Mouse (Mus musculus): Measurements from ENCODE around the gene Usp24. TPM values are rescaled to one million over a fixed set of nuclear protein-coding genes. Genes with fewer than 3 reads are reported as not detected.

Gene Usp24
- total and polyA plus RNA-seq, 3 experiments = 27.0 to 40.8 (median 31.9) TPM

GRCm38 (mm10) chr4:106454541-106454940 lies 138.5 kb downstream of the Usp24 start:
- H3K4me3 ChIP-seq (ENCODE audit: control insufficient read depth in 1 of 2, insufficient read depth in 1 of 2, low read depth in 2 of 2, low read length in 2 of 2) = no peak overlapping the region
- H3K9me3 ChIP-seq (replicated peaks; ENCODE audit: insufficient read depth, low read length) = no peaks in the 10 kb centered on the region
- no peak overlapping the region for H3K9ac ChIP-seq (ENCODE audit: control insufficient read depth, low read depth, low read length, poor library complexity, severe bottlenecking)
- no peak for TF ChIP-seq ZKSCAN1 (IDR thresholded peaks at IDR 0.05; ENCODE audit: low read depth, low read length)
- TF ChIP-seq GATA1 (IDR thresholded peaks at IDR 0.05; ENCODE audit: low read depth, low read length) = no peak
- TF ChIP-seq E2F4 (IDR thresholded peaks at IDR 0.05; ENCODE audit: borderline replicate concordance, low read depth, low read length) = no peak
- TF ChIP-seq NRF1 (IDR thresholded peaks at IDR 0.05; ENCODE audit: insufficient read depth, low read depth, low read length, poor library complexity, severe bottlenecking) = no peak
- TF ChIP-seq POLR2AphosphoS2 (IDR thresholded peaks at IDR 0.05; ENCODE audit: low read length) = no peak
- TF ChIP-seq SMC3 (IDR thresholded peaks at IDR 0.05; ENCODE audit: low read depth, low read length) = no peak
- TF ChIP-seq BHLHE40 (IDR thresholded peaks at IDR 0.05; ENCODE audit: borderline replicate concordance, low read depth, low read length) = no peak
- TF ChIP-seq JUND (IDR thresholded peaks at IDR 0.05; ENCODE audit: low read depth, low read length) = no peak
- TF ChIP-seq RAD21 (IDR thresholded peaks at IDR 0.05; ENCODE audit: low read depth, low read length) = no peak
- TF ChIP-seq USF2 (IDR thresholded peaks at IDR 0.05; ENCODE audit: borderline replicate concordance in 1 of 2, insufficient read depth in 1 of 2, low read depth in 1 of 2, low read length in 2 of 2) = no peak
- TF ChIP-seq POLR2A (IDR thresholded peaks at IDR 0.05; ENCODE audit: control insufficient read depth in 1 of 2, insufficient read depth in 1 of 2, low read depth in 1 of 2, low read length in 2 of 2, poor library complexity in 1 of 2) = no peak
- TF ChIP-seq NELFE (IDR thresholded peaks at IDR 0.05; ENCODE audit: low read depth, low read length) = no peak
- TF ChIP-seq CHD2 (IDR thresholded peaks at IDR 0.05; ENCODE audit: low read length) = no peak
- TF ChIP-seq MYB (IDR thresholded peaks at IDR 0.05; ENCODE audit: low read depth, low read length) = no peak
- TF ChIP-seq ZNF384 (IDR thresholded peaks at IDR 0.05; ENCODE audit: low read depth, low read length) = no peak
- TF ChIP-seq RCOR1 (IDR thresholded peaks at IDR 0.05; ENCODE audit: low read depth, low read length) = no peak
- TF ChIP-seq UBTF (IDR thresholded peaks at IDR 0.05; ENCODE audit: borderline replicate concordance, insufficient read depth, low read depth, low read length) = no peak
- no peaks in the 10 kb centered on the region for H3K27me3 ChIP-seq (ENCODE audit: control insufficient read depth in 1 of 2, insufficient read depth in 2 of 2, low read length in 2 of 2)
- H3K36me3 ChIP-seq (ENCODE audit: control insufficient read depth in 1 of 2, insufficient read depth in 2 of 2, low read length in 2 of 2) = peaks cover 0 to 20% of the 10 kb centered on the region in 2 experiments; a peak in 2 of 4 replicates
- DNase-seq (ENCODE audit: low read depth, low spot score) = no peak
- H3K79me2 ChIP-seq (ENCODE audit: control insufficient read depth, insufficient read depth, low read length, poor library complexity) = no peaks in the 10 kb centered on the region
- no peaks in the 10 kb centered on the region for H3K4me1 ChIP-seq (ENCODE audit: control insufficient read depth in 1 of 2, insufficient read depth in 2 of 2, low read length in 2 of 2)
- no peak overlapping the region for H3K27ac ChIP-seq (ENCODE audit: control insufficient read depth, low read depth, low read length)

- Histone ChIP-seq H3K79me2 (ENCODE audit: control insufficient read depth, insufficient read depth, low read length, poor library complexity) (peaks cover 36% of the 10 kb centered on the region), H3K36me3 (ENCODE audit: control insufficient read depth in 1 of 2, insufficient read depth in 2 of 2, low read length in 2 of 2) (peaks cover 8 to 13% of the 10 kb centered on the region in 2 experiments), H3K27ac (ENCODE audit: control insufficient read depth, low read depth, low read length) (no peak overlapping the region), H3K4me1 (ENCODE audit: control insufficient read depth in 1 of 2, insufficient read depth in 2 of 2, low read length in 2 of 2) (peaks cover 2 to 24% of the 10 kb centered on the region in 2 experiments; a peak in 3 of 4 replicates), H3K9me3 (replicated peaks; ENCODE audit: insufficient read depth, low read length) (no peaks in the 10 kb centered on the region), H3K4me3 (ENCODE audit: control insufficient read depth in 1 of 2, insufficient read depth in 1 of 2, low read depth in 2 of 2, low read length in 2 of 2) (peak overlapping the region in 1 of 2 experiments; percentile 53; a peak in 1 of 4 replicates), H3K9ac (ENCODE audit: control insufficient read depth, low read depth, low read length, poor library complexity, severe bottlenecking) (no peak overlapping the region), H3K27me3 (ENCODE audit: control insufficient read depth in 1 of 2, insufficient read depth in 2 of 2, low read length in 2 of 2) (no peaks in the 10 kb centered on the region)
- TF ChIP-seq ETS1 (IDR thresholded peaks at IDR 0.05; ENCODE audit: low read depth, low read length) (no peak), TBP (IDR thresholded peaks at IDR 0.05; ENCODE audit: low read depth, low read length) (no peak), CHD2 (IDR thresholded peaks at IDR 0.05; ENCODE audit: low read length) (no peak), MAZ (IDR thresholded peaks at IDR 0.05; ENCODE audit: low read depth, low read length) (no peak), SIN3A (IDR thresholded peaks at IDR 0.05; ENCODE audit: low read length) (0 out of 2 replicates have a peak, but pooled peaks have one; percentile 38), ZC3H11A (IDR thresholded peaks at IDR 0.05; ENCODE audit: low read depth, low read length) (no peak), KAT2A (conservative IDR thresholded peaks at IDR 0.05; ENCODE audit: low read depth, low read length) (no peak), UBTF (IDR thresholded peaks at IDR 0.05; ENCODE audit: borderline replicate concordance, insufficient read depth, low read depth, low read length) (no peak)
- DNase-seq (ENCODE audit: low read depth, low spot score) = peak; percentile 68
Measured at GRCm38 (mm10) chr4:106462016-106462415, 146.0 kb downstream of the Usp24 start.
